Mouse (Mus musculus) T-cell, adult 2 months (primary cell): ENCODE measurements around the gene Usp11.
"Not testable (repeated sequence)": the region's sequence is repeated elsewhere in the genome, so short reads cannot be mapped to it uniquely, and the experiment has no call there.

Experiments
- DNase-seq: peaks from one replicate; pipeline ENCODE4 v3.0.0; 2022; ENCODE audit warnings: low spot score

Gene Usp11

GRCm38 (mm10) chrX:20703741-20704290, at the start of gene Usp11:
Usp11 (plus strand) TSS chrX:20703906.
- peak; percentile 30 for DNase-seq

GRCm38 (mm10) chrX:20657593-20657992, 46.1 kb upstream of the Usp11 start:
- no peak for DNase-seq

- peak; percentile 85 for DNase-seq
Observed at GRCm38 (mm10) chrX:20658026-20658652, 45.6 kb upstream of the Usp11 start, which contains the start of gene Uba1. Uba1 (plus strand) TSS chrX:20658326.

- DNase-seq, result peak; percentile 10
Observed at GRCm38 (mm10) chrX:20658891-20659406, 44.8 kb upstream of the Usp11 start.

GRCm38 (mm10) chrX:20662317-20662715, 41.4 kb upstream of the Usp11 start:
- no peak for DNase-seq

GRCm38 (mm10) chrX:20662716-20663443, 40.8 kb upstream of the Usp11 start:
- peak; percentile 88 for DNase-seq

- no peak for DNase-seq
Observed at GRCm38 (mm10) chrX:20663444-20663790, 40.3 kb upstream of the Usp11 start.

GRCm38 (mm10) chrX:20687519-20688067, 16.1 kb upstream of the Usp11 start, which contains the start of gene Cdk16:
Cdk16 (plus strand) TSS chrX:20687954.
- DNase-seq, result peak; percentile 88

- peak; percentile 80 for DNase-seq
Observed at GRCm38 (mm10) chrX:20688068-20688547, 15.6 kb upstream of the Usp11 start.

GRCm38 (mm10) chrX:20688615-20689014, 15.1 kb upstream of the Usp11 start:
- DNase-seq, result peak; percentile 37

GRCm38 (mm10) chrX:20691566-20691965, 12.1 kb upstream of the Usp11 start:
- no peak for DNase-seq

GRCm38 (mm10) chrX:20692616-20693015, 11.1 kb upstream of the Usp11 start:
- DNase-seq, result no peak

GRCm38 (mm10) chrX:20695842-20696241, 7.9 kb upstream of the Usp11 start:
- no peak for DNase-seq

GRCm38 (mm10) chrX:20704295-20705082, 783 bp downstream of the Usp11 start:
- peak; percentile 83 for DNase-seq

- DNase-seq, result no peak
Observed at GRCm38 (mm10) chrX:20705083-20705402, 1.3 kb downstream of the Usp11 start.

- DNase-seq, result no peak
Observed at GRCm38 (mm10) chrX:20728681-20729080, 25.0 kb downstream of the Usp11 start.

- not testable (repeated sequence) for DNase-seq
Observed at GRCm38 (mm10) chrX:20730048-20730447, 26.3 kb downstream of the Usp11 start.

- no peak for DNase-seq
Observed at GRCm38 (mm10) chrX:20736479-20736878, 32.8 kb downstream of the Usp11 start.

- DNase-seq, result no peak
Observed at GRCm38 (mm10) chrX:20748829-20749228, 45.1 kb downstream of the Usp11 start.

GRCm38 (mm10) chrX:20761201-20761600, 57.5 kb downstream of the Usp11 start:
- DNase-seq, result no peak
